Mouse (Mus musculus): Measurements from ENCODE around the gene Itsn1.

Gene Itsn1

DNA sequence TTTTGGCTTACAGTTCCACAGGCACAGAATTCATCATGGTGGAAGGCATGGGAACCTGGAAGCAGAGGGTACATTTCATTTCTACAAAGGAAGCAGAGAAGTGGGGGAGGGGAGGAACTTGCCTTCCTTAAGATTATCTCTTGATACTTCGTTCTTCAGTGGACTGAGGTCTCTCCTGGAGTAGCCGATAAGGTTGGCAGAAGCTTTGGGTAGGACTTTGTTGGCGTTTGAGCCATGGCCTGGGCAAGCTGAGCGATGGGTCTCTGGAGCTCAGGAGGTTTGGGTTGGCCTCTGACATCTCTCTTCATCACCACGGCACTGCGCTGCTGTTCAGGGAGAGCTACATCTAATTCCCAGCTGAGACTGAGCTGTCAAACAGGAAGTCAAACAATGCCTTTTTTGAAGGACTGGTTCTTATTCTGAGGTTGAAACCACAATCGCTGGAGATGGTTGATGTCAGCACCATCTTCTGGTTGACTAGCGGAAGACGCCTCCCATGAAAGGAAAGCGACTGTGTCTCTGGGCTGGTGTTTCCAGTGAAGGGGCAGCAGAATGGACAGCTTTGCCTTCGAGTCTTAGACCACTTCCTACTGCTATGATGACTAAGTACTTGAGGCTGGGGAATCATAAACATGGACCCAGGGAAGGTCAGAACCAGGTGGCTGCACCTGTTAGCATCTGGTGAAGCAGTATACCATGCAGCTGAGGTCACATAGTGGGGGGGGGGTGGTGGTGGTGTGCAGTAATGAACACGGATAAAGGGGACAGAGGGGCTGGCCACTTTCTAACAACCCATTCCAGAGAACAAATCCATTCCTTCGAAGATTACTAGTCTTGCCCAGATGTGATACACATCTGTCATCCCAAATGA, 235.5 kb downstream of the Itsn1 start:
- DNase-seq: no peak

DNA sequence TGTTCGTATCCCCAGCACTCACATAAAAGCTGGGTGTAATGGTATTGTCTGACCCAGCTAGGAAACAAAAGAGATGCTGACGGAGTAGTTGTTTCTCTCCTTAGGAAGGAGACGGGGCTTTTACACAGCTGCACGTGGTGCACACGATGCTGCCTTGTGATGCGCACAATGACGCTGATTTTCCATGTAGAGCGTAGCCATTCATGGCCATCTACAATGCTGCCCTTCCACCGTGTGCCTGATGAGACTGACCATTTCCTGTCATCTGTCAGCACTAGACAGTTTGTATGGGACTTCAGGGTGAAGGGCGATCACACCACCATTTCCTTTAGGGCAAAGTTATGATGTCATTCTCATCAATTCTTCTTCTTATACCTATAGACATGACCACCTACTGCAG, 239.6 kb downstream of the Itsn1 start:
- no peak for DNase-seq

DNA sequence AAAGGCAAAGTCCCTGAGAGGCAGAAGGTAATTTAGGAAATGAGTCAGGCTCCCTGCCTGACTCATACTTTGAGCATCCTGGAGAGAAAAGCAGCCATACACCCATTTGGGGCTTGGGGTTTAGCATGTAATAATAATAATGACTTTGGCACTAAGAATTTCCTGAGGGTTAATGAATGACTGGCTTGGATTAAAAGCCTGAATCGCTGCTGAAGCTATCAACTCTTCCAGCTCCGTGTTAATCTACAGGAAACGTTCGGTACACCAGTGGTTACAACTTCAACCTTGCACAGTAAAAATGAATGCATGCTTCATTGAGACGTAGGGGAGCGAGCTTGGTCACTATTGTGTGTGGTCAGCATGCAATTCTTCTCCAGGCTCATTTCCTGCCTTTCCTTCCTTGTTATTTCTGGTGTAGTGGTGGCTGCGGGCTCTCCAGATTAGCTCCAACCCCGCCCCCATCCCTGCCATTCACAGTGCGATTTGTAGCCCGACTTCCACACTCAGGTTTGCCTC, 240.5 kb downstream of the Itsn1 start:
- DNase-seq: peak; percentile 53
